Mouse (Mus musculus) limb, embryonic 13.5 days (tissue): Measurements from ENCODE around the gene Rptor. TPM values are rescaled to one million over a fixed set of nuclear protein-coding genes. Genes with fewer than 3 reads are reported as not detected.
A peak's percentile ranks its signal among the peaks of the same experiment; 100 is the strongest.

Experiments
- ATAC-seq: fragments of 200-750 bp; cut with Nextera tagmentation; 2 replicates; pipeline ENCODE4 v1.8.0; 2017; ENCODE audit warnings: low read depth, moderate number of reproducible peaks, moderate TSS enrichment; ENCODE audit not compliant: low FRiP score
- H3K27ac ChIP-seq: fragments of 300-500 bp; sonication (generic); 2 replicates; pipeline ENCODE4 v1.5.1; 2015; ENCODE audit warnings: inconsistent platforms, mild to moderate bottlenecking, moderate library complexity
- H3K27me3 ChIP-seq: fragments of 300-500 bp; sonication (generic); 2 replicates; pipeline ENCODE4 v1.6.1; 2015; ENCODE audit warnings: mild to moderate bottlenecking, inconsistent platforms
- H3K36me3 ChIP-seq: fragments of 300-500 bp; sonication (generic); 2 replicates; pipeline ENCODE4 v1.6.1; 2015; ENCODE audit warnings: inconsistent platforms, mild to moderate bottlenecking, moderate library complexity
- H3K4me1 ChIP-seq: fragments of 300-500 bp; sonication (generic); 2 replicates; pipeline ENCODE4 v1.6.1; 2015; ENCODE audit warnings: inconsistent platforms
- H3K4me2 ChIP-seq: fragments of 300-500 bp; sonication (generic); replicated peaks from 2 replicates; pipeline ENCODE4 v1.6.1; 2015; ENCODE audit warnings: inconsistent platforms, mild to moderate bottlenecking, moderate library complexity
- H3K4me3 ChIP-seq: fragments of 300-500 bp; sonication (generic); 2 replicates; pipeline ENCODE4 v1.5.1; 2015; ENCODE audit warnings: moderate library complexity, mild to moderate bottlenecking, inconsistent platforms
- H3K9ac ChIP-seq: fragments of 300-500 bp; sonication (generic); 2 replicates; pipeline ENCODE4 v1.6.1; 2015; ENCODE audit warnings: mild to moderate bottlenecking, inconsistent platforms
- H3K9me3 ChIP-seq: fragments of 300-500 bp; sonication (generic); 2 replicates; pipeline ENCODE4 v1.6.1; 2016; ENCODE audit warnings: inconsistent platforms
- WGBS: fragments of 180-500 bp; shearing (Covaris S2); methylation state at CpG from one replicate; pipeline ENCODE4 v1.1.7; 2015; 5-methylcytosine and 5-hydroxymethylcytosine counted together
- polyA plus RNA-seq: library from polyadenylated mRNA; unstranded; fragments of >200 nt; fragmentation: Nextera tagmentation; extraction: Ambion mirVana; gene quantifications from 2 replicates; pipeline ENCODE4 v1.2.1, GENCODE M21; 2015

Rptor gene
- polyA plus RNA-seq, 1 experiment from 2014 or later: 11.2 TPM

DNA sequence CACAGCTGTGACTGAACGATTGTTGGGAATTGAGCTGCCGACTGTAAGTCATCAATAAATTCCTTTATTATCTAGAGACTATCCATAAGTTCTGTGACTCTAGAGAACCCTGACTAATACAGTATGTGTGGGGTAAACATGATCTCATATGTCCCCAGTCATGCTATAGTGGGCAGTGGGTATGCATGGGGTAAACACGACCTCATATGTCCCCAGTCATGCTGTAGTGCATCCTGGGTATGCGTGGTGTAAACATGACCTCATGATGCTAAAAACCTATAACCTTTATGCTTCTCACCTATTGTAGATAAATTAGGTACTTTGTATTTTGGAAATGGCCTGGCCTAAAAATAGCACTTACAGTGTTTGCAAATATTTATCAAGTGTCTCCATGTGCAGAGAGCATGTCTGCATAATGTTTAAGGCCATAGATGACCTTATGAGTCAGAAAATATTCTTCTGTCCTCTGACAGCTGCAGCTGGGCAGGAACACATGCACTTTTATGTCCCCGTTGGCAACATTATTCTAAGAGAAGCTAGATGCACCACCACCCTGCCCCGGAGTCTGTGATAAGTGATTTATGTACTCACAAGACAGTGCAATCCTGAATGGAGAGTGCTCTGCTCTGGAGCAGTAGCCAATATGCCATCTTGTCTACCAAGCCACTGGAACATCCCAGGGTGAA lies 102.8 kb downstream of the Rptor start:
- Histone ChIP-seq H3K9ac (no peak overlapping the region), H3K27ac (no peak overlapping the region), H3K36me3 (no peaks in the 10 kb centered on the region), H3K9me3 (no peaks in the 10 kb centered on the region), H3K4me2 (no peak overlapping the region), H3K4me3 (no peak overlapping the region), H3K4me1 (peaks cover 10% of the 10 kb centered on the region; the same call in 1 of the 2 replicates), H3K27me3 (no peaks in the 10 kb centered on the region)
- 83% methylated on average over 4 of the region's 6 CpGs for WGBS
- ATAC-seq: no peak

DNA sequence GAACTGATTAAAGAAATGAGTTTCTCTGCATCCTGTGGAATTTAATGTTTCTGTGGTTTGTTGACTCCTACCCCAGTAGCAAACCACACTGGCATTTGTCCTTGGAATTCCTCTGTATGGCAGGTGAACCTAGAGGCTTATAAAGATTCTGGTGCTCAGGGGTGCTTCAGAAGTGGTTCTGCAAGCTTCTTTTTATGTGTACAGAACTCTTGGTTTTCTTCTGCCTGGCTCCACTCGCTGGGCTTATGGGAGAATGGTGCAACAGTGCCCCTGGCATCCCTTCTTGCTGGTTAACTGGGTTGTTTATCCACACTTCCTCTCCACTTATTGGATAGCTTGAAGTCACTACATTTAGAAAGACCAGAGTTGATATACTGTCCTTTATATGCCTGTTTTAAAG lies 104.6 kb downstream of the Rptor start:
- ATAC-seq: no peak
- WGBS: 86% methylated on average over 1 of the region's 1 CpGs
- no peak overlapping the region for H3K4me2 ChIP-seq
- H3K9ac ChIP-seq: no peak overlapping the region
- H3K36me3 ChIP-seq: no peaks in the 10 kb centered on the region
- H3K27ac ChIP-seq: no peak overlapping the region
- no peaks in the 10 kb centered on the region for H3K9me3 ChIP-seq
- no peak overlapping the region for H3K4me3 ChIP-seq
- H3K27me3 ChIP-seq: no peaks in the 10 kb centered on the region
- H3K4me1 ChIP-seq: peaks cover 10% of the 10 kb centered on the region; the same call in 1 of the 2 replicates

DNA sequence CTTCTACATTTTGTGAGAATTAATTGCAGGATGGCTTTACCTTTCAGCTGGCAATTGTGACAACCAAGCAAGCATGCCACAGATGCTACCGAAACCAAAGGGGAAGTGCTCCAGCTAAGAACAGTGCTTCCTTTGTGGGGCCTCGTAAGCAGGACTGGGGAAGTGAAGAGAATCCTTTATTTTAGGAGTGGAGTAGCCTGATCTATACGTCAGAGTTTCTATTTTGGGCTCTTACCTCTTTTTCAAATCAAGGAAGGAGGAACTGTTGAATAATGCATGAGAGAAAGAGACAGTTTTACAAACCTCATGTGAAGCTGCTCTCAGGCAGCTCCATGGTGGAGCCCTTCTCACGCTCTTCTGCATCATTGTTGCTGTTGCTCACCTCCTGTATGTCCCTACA lies 106.5 kb downstream of the Rptor start:
- no peak for ATAC-seq
- H3K9ac ChIP-seq: no peak overlapping the region
- H3K27ac ChIP-seq: 0 out of 2 replicates have a peak overlapping the region, but pooled peaks have one; percentile 6
- WGBS: 73% methylated on average over 4 of the region's 4 CpGs
- H3K4me2 ChIP-seq: no peak overlapping the region
- no peak overlapping the region for H3K4me3 ChIP-seq
- H3K9me3 ChIP-seq: no peaks in the 10 kb centered on the region
- no peaks in the 10 kb centered on the region for H3K36me3 ChIP-seq
- H3K27me3 ChIP-seq: no peaks in the 10 kb centered on the region
- peaks cover 14% of the 10 kb centered on the region for H3K4me1 ChIP-seq

DNA sequence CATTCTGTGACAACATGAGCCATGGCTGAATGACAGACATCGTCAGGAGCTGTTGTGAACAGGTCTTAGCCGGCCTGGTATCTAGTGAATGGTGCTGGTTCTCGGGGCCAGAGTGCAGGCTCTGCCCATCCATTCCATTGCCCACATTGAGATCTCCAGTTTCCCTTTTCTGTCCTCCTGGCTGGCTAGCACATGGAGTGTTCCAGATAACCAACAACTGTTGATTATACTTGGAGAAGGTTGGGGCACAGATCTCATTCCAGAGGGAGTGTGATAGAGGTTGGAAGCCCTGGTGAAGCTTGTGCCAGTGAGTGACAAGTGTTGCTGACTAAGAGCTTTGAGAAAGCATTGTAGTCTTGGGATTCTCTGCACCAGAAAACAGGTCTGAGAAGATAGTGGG lies 107.6 kb downstream of the Rptor start:
- H3K27me3 ChIP-seq: no peaks in the 10 kb centered on the region
- WGBS: 89% methylated on average over 3 of the region's 3 CpGs
- no peak overlapping the region for H3K9ac ChIP-seq
- no peaks in the 10 kb centered on the region for H3K9me3 ChIP-seq
- H3K4me2 ChIP-seq: no peak overlapping the region
- H3K4me1 ChIP-seq: peaks cover 24% of the 10 kb centered on the region
- no peak overlapping the region for H3K27ac ChIP-seq
- ATAC-seq: no peak
- H3K4me3 ChIP-seq: no peak overlapping the region
- H3K36me3 ChIP-seq: no peaks in the 10 kb centered on the region

DNA sequence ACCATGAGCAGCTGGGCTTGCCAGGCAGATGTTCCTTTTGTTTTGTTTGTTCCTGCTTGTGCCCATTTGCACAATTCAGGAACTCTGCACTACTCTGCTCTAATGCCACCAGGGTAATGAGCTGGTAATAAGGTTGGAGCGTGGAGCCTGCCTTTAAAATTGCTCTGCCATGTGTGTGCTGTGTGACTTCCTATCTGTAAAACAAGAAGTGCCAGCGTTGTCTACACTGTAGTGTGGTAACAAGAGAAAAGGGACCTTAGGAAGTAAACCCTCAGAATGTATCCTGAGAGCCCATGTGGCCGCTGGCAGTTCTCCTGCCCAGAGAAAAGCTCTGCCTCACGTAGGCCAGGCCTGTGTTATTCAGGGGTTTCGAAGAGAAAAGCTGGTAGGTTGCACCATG lies 108.1 kb downstream of the Rptor start:
- H3K27me3 ChIP-seq: no peaks in the 10 kb centered on the region
- H3K9ac ChIP-seq: no peak overlapping the region
- H3K36me3 ChIP-seq: no peaks in the 10 kb centered on the region
- H3K27ac ChIP-seq: no peak overlapping the region
- peaks cover 27% of the 10 kb centered on the region for H3K4me1 ChIP-seq
- no peak for ATAC-seq
- H3K4me2 ChIP-seq: no peak overlapping the region
- no peaks in the 10 kb centered on the region for H3K9me3 ChIP-seq
- 78% methylated on average over 5 of the region's 5 CpGs for WGBS
- no peak overlapping the region for H3K4me3 ChIP-seq

DNA sequence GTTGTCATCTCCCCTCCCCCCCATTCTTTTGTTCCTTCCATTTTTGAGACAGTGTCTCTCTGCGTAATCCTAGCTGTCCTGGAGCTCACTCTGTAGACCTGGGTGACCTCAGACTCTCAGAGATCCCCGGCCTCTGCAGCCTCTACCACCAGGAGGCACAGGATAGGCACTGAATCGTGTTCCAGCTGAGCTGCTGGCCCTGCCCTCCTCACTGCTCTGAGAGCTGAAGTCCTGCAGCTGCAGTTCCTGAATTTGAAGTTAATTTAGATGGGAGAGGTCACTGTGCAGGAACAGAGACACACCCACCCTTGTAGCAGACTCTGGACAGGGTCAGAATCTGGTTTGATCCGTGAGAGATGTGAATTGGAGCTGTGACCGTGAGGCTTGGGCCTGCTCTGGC lies 112.7 kb downstream of the Rptor start:
- H3K9ac ChIP-seq: no peak overlapping the region
- no peak overlapping the region for H3K4me2 ChIP-seq
- 55% methylated on average over 5 of the region's 5 CpGs for WGBS
- peaks cover 4% of the 10 kb centered on the region; the same call in 1 of the 2 replicates for H3K9me3 ChIP-seq
- H3K27me3 ChIP-seq: no peaks in the 10 kb centered on the region
- H3K36me3 ChIP-seq: no peaks in the 10 kb centered on the region
- H3K4me1 ChIP-seq: peaks cover 19% of the 10 kb centered on the region
- no peak overlapping the region for H3K27ac ChIP-seq
- no peak for ATAC-seq
- no peak overlapping the region for H3K4me3 ChIP-seq

DNA sequence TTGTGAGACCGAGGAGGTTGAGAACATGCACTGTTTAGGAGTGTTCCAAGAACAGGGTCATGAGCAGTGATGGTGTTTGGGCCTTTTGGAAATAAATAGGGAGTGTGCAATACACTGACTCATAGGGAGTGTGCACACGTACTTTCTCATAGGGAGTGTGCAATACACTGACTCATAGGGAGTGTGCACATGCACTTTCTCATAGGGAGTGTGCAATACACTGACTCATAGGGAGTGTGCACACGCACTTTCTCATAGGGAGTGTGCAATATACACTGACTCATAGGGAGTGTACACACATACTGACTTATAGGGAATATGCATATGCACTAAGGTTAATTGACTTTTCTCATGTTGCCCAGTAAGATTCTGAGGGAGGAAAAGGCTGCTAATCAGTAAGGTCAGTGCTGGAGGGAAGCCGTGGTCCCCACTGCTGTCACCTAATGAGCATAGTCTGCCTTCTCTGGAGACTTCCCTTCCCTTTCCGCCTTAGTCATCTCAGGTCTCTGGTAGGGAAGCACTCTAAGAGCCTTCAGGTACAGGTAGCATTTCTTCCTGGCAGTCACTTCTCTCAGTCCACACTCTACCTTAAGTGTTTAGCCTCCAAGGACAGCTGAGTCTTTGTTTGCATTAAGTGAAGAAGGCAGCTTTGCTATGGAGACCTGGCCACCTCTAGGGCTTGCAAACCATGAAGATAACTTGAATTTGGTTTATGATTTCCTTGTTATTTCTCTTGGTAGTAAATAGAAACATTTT lies 113.3 kb downstream of the Rptor start:
- WGBS: 89% methylated on average over 5 of the region's 5 CpGs
- peaks cover 20% of the 10 kb centered on the region for H3K4me1 ChIP-seq
- no peak for ATAC-seq
- H3K27me3 ChIP-seq: no peaks in the 10 kb centered on the region
- H3K9ac ChIP-seq: no peak overlapping the region
- H3K9me3 ChIP-seq: peaks cover 4% of the 10 kb centered on the region; the same call in 1 of the 2 replicates
- H3K36me3 ChIP-seq: no peaks in the 10 kb centered on the region
- no peak overlapping the region for H3K4me3 ChIP-seq
- H3K27ac ChIP-seq: no peak overlapping the region
- no peak overlapping the region for H3K4me2 ChIP-seq

DNA sequence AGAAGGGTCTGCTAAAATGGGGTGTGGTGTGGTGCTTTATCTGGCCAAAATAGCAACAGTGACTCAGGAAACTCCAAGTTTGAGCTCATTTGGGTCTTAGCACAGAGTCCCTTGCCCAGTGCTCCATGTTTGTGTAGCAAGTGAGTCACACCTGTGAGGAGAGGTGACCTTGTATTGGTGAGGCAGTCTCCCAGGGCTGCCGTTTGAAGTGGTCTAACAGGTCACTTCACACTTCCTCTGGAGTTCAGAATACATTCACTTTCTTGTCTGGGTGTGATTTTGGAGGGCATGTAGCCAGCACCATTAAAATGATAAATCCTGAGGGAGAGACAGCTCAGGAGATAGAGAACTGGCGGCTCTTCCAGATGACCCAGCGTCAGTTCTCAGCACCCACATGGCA lies 115.4 kb downstream of the Rptor start:
- H3K4me3 ChIP-seq: no peak overlapping the region
- no peak overlapping the region for H3K27ac ChIP-seq
- H3K9ac ChIP-seq: no peak overlapping the region
- peaks cover 4% of the 10 kb centered on the region; the same call in 1 of the 2 replicates for H3K9me3 ChIP-seq
- no peak overlapping the region for H3K4me2 ChIP-seq
- peaks cover 20% of the 10 kb centered on the region for H3K4me1 ChIP-seq
- H3K27me3 ChIP-seq: no peaks in the 10 kb centered on the region
- no peak for ATAC-seq
- WGBS: 98% methylated on average over 3 of the region's 3 CpGs
- no peaks in the 10 kb centered on the region for H3K36me3 ChIP-seq

DNA sequence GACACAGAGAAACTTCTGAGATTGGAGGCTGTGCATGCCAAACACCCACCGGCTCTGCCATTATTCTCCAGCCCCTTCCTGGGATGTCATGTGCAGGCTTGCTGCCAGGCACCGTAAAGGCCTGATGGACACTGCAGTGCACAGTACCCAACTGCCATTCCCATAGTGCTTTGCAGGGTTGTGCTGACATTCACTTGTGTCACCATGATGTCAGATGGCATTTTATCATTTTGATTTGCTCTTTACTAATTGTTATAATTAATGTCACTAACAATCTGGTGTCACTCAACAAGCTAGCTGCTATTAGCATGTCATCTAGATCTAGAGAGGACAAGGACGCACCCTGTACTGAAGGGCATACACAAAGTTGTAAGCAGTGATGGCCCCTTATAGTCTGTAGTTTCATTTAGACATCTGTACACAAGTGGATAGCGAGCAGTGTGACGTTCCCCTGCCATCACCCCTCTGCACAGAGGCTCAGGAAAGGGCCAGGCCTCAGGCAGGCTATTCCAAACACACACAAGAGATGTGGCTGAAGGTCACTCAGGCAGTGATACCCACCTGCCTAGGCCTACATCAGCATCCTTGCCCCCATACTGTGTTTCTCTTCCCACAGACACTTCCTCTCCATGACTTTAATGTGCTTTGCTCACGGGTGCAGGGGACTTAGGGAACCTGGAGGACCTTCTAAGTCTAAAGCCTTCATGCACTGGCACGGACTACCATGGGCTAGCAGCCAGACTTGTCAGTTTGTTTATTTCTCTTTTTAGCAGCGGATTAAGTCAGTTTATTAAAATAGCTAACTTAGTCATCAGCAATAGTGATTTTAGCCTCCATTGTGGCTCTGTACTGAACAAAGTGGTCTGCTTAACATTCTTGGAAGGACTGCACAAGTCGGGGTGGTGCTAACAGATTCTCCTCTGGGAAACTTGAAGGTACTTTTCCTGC lies 117.7 kb downstream of the Rptor start:
- no peak overlapping the region for H3K9ac ChIP-seq
- peaks cover 7% of the 10 kb centered on the region for H3K36me3 ChIP-seq
- H3K4me2 ChIP-seq: no peak overlapping the region
- no peak overlapping the region for H3K4me3 ChIP-seq
- no peak for ATAC-seq
- peaks cover 6% of the 10 kb centered on the region; the same call in 1 of the 2 replicates for H3K4me1 ChIP-seq
- H3K27ac ChIP-seq: no peak overlapping the region
- H3K9me3 ChIP-seq: peaks cover 4% of the 10 kb centered on the region; the same call in 1 of the 2 replicates
- WGBS: 84% methylated on average over 9 of the region's 9 CpGs
- no peaks in the 10 kb centered on the region for H3K27me3 ChIP-seq

DNA sequence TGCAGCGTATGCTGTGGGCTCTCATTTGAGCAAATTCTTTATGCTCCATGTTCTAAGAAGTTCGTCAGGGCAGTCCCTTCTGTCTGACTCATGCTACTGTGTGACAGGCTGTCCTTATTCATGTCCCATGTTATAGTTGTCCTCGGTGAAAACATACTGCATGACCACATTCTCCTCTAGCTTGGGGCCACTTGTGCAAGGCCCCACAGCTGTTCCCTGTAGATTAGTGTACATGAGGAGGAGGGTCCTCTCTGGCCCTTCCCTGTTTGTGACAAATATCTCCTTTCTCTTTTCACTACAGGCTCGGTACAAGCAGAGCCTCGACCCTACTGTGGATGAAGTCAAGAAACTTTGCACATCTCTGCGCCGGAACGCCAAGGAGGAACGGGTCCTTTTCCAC lies 122.0 kb downstream of the Rptor start:
- H3K27ac ChIP-seq: no peak overlapping the region
- no peak overlapping the region for H3K4me3 ChIP-seq
- H3K4me1 ChIP-seq: peaks cover 3% of the 10 kb centered on the region; the same call in 1 of the 2 replicates
- H3K9me3 ChIP-seq: no peaks in the 10 kb centered on the region
- no peak for ATAC-seq
- WGBS: 87% methylated on average over 9 of the region's 9 CpGs
- H3K9ac ChIP-seq: no peak overlapping the region
- no peak overlapping the region for H3K4me2 ChIP-seq
- H3K27me3 ChIP-seq: no peaks in the 10 kb centered on the region
- peaks cover 25% of the 10 kb centered on the region for H3K36me3 ChIP-seq

DNA sequence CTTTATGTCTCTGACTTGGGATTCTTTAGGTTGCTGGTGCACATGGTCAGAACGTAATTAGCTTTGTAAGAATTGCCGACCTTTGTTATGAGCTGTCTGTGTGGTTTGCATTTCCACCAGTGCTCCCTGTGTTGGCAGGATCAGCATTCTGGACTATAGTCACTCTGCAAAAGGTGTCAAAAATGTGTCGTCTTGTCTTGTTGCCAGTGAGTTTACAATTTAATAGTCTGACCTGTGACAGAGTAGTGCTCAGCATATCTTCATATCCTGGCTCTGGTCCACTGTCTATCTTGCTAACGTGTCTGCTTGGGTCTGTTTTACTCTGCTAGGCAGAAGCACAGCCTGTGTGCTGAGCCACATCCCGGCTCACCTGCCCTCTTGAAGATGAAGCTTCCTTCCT lies 128.7 kb downstream of the Rptor start:
- H3K27ac ChIP-seq: no peak overlapping the region
- no peaks in the 10 kb centered on the region for H3K27me3 ChIP-seq
- 75% methylated on average over 5 of the region's 5 CpGs for WGBS
- H3K4me3 ChIP-seq: no peak overlapping the region
- 0 out of 2 replicates have a peak, but pooled peaks cover 3% of the 10 kb centered on the region for H3K4me1 ChIP-seq
- no peak for ATAC-seq
- H3K36me3 ChIP-seq: peaks cover 8% of the 10 kb centered on the region; the same call in 1 of the 2 replicates
- no peak overlapping the region for H3K4me2 ChIP-seq
- H3K9ac ChIP-seq: no peak overlapping the region
- no peaks in the 10 kb centered on the region for H3K9me3 ChIP-seq

DNA sequence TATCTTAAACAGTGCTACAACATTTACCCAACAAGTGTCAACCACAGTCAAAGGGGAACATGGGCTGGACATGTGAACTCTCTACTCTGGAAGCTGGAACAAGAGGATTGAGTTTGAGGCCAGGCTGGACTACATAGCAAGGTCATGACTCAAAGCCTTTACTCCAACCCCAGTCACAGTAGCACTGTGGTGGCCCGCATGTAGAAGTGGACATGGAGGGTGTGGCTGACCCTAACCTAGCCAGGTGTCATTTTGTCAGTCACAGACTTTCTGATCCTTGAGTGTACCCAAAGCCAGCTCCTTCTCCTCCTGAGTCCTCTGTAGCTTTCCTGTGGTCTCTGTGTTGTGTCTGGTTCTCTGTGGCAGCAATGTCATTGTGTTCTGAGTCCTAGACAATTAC lies 129.7 kb downstream of the Rptor start:
- Histone ChIP-seq H3K9me3 (no peaks in the 10 kb centered on the region), H3K4me1 (0 out of 2 replicates have a peak, but pooled peaks cover 3% of the 10 kb centered on the region), H3K4me2 (no peak overlapping the region), H3K27ac (no peak overlapping the region), H3K27me3 (no peaks in the 10 kb centered on the region), H3K9ac (no peak overlapping the region), H3K4me3 (no peak overlapping the region), H3K36me3 (0 out of 2 replicates have a peak, but pooled peaks cover 1% of the 10 kb centered on the region)
- WGBS: 94% methylated on average over 1 of the region's 1 CpGs
- no peak for ATAC-seq
